Mouse (Mus musculus) right cerebral cortex, adult 2 months (tissue): Measurements from ENCODE around the gene Gm17416.

Source experiments
- DNase-seq, 2 experiments: peaks; one replicate each; pipeline ENCODE4 v3.0.0; 2021 to 2022; ENCODE audit warnings: low spot score in 2 of 2

The Gm17416 gene

GRCm38 (mm10) chr2:152569038-152569437 lies at the start of gene Gm17416:
Gm17416 (plus strand) TSS chr2:152569338.
- DNase-seq, result no peak

GRCm38 (mm10) chr2:152539944-152540710 lies 29.0 kb upstream of the Gm17416 start, which contains the start of gene Defb29:
Defb29 (minus strand) TSS chr2:152540098.
- DNase-seq, result no peak

DNA sequence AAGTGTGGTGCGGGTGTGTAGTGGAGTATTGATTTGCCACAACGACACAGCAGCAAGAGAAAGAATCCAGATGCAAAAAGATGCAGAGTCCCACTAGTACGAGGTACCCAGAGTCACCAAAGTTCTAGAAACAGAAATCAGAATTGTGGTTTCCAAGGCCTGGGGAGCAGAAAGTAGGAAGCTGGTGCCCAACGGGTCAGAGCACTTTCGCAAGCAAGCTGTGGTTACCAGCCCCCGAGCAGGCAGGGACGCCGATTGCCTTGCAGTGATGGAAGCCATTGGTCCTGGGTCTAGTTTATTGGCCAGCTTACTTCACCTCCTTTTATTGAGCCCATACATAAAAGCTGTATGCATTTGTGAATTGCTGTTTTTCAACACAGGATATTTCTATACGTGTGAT lies 27.2 kb upstream of the Gm17416 start:
- DNase-seq, result no peak

DNA sequence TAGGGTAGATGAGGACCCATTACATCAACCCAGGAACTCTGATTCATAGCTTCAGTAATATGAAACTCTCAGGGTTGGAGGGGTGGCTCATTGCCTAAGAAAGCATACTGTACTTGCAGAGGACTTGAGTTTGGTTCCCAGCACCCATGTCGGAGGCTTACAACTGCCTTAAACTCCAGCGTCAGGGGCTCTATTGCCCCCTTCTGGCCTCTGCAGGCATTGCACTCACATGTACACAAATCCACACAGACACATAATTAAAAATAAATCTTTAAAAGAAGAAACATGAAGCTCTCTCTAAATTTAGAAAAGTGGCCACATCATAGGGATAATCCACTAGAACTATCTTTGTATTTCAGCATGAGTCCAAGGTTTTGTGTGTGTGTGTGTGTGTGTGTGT lies 26.2 kb upstream of the Gm17416 start:
- no peak for DNase-seq

GRCm38 (mm10) chr2:152543478-152543877 lies 25.7 kb upstream of the Gm17416 start:
- no peak for DNase-seq

- DNase-seq, result peak; percentile 63 to 67
These were observed 24.4 kb upstream of the Gm17416 start for GRCm38 (mm10) chr2:152544691-152545090.

DNA sequence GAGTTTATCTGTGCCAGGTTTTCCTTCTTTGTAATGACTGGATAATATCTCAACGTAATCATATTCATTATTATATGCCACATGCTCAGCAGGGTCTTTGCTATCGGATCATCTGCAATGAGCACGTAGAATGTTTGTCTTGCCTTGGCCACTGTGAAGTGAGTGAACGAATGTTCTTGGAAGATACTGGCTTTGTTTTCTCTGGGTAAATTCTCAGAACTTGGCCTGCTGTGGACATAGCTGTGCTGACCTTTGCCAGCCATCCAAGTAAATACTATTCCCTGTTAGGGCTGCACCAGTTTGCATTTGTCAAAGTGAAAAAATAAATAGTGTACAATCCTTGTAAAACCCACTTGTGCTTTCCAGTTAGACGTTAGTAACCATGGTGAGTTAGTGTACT lies 21.0 kb upstream of the Gm17416 start:
- DNase-seq, result no peak

DNA sequence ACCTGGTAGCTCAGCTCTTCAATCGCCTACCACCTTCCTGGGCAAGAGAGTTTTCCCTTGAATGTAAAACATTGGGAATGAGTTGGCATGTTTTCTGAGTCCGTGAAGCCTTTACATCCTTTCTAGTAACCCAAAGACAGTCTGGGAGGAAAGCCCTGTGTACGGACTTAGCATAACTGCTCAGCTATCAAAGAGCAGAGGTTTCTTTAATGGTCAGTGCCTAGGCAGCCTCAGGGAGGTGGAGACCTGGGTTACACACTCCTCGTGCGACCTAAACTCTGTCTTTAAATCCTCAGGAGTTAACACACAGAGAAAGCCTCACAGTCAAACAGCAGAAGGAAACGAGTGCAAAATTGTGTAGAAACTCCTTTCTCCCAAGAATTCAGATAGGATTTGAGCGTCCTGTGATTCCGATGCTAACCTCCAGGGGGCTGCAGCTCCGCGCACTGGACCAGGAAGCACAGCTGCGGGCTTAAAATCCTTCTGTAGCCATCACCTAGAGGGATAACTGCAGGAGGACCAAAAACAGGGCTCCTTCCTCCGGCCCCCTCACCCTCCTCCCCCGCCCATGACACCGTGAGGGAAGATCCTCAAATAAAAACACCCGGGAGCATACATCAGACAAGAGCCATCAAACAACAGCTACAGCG lies 15.2 kb upstream of the Gm17416 start:
- DNase-seq, result peak; percentile 77 to 82

GRCm38 (mm10) chr2:152556655-152557054 lies 12.5 kb upstream of the Gm17416 start:
- DNase-seq, result no peak

GRCm38 (mm10) chr2:152569881-152570280 lies 743 bp downstream of the Gm17416 start:
- no peak for DNase-seq

GRCm38 (mm10) chr2:152570313-152570712 lies 1.2 kb downstream of the Gm17416 start:
- no peak for DNase-seq

- no peak for DNase-seq
These were observed 3.1 kb downstream of the Gm17416 start, which contains the start of gene Defb21 for GRCm38 (mm10) chr2:152572114-152572794. Defb21 (plus strand) TSS chr2:152572744.

- DNase-seq, result no peak
These were observed 4.3 kb downstream of the Gm17416 start for GRCm38 (mm10) chr2:152573484-152573883.

GRCm38 (mm10) chr2:152580107-152580506 lies 11.0 kb downstream of the Gm17416 start, which contains the start of gene Defb19:
Defb19 (minus strand) TSS chr2:152580312.
- DNase-seq, result no peak

GRCm38 (mm10) chr2:152580612-152581011 lies 11.5 kb downstream of the Gm17416 start:
- DNase-seq, result no peak

- DNase-seq, result peak; percentile 9 to 15
These were observed 17.9 kb downstream of the Gm17416 start for GRCm38 (mm10) chr2:152586926-152587560.

DNA sequence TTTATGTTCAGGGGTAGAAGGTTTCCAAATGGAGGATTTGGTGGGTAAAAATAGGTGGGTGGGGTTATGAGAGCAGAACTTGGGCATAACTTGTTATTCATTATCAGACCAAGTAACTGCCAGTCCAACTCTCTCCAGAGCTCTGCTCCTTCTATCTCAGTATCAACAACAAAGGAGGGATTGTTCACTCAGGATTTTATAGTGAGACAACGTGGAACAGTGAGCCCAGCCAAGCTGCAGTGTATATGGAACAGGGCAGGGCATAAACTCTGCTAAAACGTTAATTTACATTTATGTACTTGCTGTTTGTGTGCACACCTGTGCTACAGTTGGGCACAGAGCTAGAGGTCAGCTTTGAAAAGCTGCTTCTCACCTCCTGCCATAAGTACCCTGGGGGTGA lies 19.3 kb downstream of the Gm17416 start:
- DNase-seq, result no peak

DNA sequence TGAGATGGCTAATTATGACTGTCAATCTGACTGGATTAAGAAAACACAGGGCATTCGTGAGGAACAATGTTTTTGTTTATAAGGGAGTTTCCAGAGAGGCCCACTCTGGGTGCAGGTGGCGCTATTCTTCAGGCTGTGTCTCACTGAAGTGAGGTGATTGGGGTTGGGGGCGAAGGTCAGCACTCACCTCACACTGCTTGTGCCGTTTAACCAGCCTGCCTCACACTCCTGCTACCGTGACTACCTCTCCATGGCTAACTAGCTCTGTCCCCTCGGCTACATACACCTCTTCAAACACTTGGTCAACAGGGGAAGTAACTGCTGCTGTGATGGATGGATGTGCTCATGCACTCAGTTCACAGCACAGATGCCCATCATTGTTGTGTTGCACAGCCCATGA lies 19.9 kb downstream of the Gm17416 start:
- DNase-seq, result no peak

- DNase-seq, result no peak
These were observed 30.2 kb downstream of the Gm17416 start, which contains the start of gene Defb45 for GRCm38 (mm10) chr2:152599299-152599698. Defb45 (minus strand) TSS chr2:152599399.

GRCm38 (mm10) chr2:152600076-152600475 lies 30.9 kb downstream of the Gm17416 start:
- no peak for DNase-seq

DNA sequence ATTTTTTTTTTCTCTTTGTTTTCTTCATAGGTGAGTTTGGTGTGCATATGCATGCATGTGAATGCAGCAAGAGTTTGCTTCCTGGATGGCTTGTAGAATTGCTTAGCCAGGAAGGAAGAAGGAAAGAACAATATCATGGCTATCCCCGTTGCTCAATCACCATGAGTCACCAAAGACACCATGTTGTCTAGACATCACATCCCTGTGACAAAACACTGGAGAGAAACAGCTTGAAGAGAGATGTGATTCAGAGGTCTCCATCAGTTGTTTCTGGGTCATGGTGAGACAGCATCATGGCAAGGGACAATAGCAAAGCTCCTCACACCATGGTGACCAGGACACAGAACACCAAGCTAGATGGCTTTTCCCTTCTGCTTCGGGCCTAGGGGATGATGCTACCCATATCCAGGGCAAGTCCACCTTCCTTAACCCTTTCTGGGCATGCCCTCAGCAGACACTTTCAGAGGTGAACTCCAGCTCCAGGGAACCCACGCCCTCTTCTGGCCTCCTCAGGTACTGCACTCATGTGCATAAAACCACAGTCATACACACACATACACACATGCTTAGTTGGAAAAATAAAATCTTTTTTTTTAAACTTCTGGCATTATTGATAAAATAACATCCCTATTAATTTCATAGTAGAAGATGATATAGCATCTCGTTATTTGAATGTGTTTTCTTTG lies 32.3 kb downstream of the Gm17416 start:
- DNase-seq, result no peak
